Mouse (Mus musculus) lung, postnatal 4 days (tissue): ENCODE results near the gene Siae.

Source experiments
- DNase-seq, 2 experiments: peaks; one replicate each; pipeline ENCODE4 v3.0.0; 2021

Siae gene

DNA sequence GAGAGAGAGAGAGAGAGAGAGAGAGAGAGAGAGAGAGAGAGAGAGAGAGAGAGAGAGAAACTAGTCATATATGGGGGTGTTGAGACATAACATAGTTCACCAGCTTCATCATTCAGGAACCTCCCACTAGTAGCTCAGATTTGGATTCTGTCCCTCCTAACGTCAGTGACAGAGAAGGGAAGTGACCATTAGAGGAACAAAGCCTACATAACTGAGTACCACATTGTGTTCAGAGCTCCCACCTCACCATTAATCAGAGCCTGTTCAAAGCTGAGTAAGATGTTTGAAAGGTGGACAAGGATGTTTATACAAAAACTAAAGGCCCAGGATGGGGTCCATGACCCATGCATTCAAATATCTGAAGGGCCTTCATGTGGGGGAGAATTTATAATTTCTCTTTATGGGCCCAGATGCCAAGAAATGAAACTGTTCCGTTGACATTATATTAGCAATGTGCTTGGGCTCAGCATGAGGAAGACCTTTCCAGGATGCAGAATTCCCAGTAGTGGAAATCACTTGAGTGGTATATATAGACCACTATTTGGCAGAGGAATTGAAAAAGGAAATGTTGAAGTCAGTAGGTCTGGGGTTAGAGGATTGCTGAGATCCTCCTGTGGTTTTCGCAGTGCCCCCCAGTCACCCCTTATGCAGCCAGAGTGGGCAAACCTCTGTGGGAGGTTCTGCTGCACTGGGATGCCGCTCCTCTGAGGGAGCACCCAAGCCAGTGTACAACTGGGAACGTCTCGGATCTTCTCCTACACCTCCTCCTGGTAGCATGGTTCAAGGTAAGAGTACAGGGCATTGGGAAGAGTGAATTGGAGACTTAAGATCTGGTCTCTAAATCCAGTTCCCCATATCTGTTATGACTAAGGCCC, 14.6 kb upstream of the Siae start:
- peak in 1 of 2 experiments; percentile 15 for DNase-seq

- DNase-seq = peak in 1 of 2 experiments; percentile 15
These were observed 13.5 kb upstream of the Siae start for GRCm38 (mm10) chr9:37541851-37542642.

DNA sequence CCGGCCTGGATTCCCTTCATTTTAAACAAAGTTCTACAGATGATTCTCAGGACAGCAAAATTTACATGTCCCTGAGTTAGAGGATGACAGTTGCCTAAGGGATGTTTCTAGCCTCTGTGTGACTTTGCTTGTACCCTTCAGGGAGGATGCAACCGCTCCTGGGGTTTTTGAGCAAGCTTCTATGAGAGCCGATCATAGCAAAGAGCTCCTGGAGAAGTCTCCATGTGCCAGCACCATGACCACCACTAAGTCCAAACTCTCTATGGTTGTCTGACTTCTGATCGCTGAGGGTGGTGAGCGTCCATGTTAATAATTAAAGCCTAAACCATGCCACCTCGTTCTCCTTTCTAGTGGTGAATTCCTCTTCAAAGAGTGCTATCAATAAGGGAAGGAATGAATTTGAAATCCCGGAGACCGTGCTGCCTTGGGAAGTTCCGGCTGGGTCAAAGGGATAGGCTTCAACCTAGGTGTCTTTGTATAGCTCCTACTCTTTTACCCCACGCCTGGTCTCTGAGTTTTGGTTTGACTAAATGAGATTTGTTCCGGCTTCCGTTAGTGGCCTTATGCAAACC, 11.5 kb upstream of the Siae start:
- DNase-seq = no peak

DNA sequence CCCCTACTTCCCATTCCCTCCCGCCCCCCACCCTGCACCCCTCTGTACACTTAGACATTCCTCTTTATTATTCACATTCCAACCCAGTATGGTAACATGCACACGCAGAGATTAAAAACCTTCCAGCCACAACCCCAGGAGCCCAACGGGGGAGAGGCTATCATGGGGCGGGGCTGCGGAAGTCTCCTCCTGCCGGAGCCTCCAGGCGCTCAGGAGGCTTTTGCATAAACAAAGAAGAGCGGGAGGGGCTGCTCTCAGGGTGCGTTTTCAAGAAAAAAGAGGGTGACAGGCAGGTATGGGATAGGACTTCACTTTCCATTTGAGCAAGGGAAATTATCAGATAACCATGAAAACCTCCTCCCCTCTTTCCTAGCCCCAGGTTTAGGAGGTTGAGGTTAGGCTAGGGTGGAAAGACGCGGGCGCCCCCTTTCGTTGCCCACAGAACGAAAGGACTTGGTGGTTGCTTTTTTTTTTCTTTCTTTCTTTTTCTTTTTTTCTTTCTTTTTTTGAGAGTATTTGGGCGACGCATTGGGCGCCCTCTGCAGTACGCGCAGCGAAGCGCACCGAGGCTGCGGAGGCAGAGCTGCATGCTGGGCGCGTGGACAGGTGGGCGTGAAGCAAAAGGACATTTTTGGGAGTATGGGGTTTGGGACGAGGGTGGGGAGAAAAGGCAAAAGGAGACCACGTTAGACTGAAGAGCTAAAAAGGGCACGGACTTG, 10.9 kb upstream of the Siae start:
- peak; percentile 81 to 85 for DNase-seq

DNA sequence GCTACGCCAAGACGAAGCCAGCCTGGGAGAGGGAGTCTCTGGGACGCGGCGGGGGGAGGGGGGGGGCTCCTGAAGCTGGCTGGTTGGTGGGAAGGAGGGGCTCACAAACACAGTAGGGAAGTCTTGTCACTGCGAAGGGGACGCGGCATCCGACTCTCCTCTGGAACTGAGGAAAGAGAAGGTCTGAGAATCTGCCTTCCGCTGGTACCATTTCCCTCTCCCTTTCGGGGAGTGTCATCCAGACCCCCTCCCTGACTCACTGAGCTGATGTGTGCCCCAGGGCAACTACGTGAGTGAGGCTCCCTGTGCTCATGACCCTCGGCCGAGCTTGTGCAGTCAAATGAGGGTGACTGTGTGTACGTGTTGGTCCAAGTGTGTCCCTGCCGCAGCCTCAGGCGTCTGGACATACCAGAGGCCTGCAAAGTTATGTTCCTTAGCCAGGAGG, 10.3 kb upstream of the Siae start:
- DNase-seq = no peak

DNA sequence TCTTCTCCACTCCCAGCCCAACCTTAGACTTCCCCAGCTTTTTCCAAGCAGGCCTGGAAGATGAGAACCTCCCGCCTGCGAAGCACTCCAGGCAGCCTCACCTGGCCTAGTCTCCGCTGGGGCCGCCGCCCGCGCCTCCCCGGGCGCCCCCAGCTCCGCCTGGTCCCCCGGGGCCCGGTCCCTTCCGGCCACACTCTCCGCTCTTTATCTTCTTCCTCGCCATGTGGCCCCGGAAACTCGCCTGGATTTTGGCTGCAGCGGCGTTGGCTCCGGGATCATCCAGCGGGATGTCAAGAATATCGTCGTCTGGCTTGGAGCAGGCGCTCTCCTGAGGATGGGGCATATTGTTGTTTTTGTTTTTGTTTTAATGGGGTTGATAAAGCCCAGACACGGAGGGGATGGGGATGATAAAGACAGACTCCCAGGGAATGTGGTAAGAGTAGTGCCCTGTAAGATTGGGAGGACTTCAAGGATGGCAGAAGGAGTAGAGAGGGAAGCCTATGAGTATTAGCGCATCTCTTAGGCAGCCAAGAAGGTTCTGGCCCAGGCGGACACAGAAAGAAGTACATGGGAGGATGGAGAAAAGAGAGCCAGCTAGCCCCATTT, 9.5 kb upstream of the Siae start:
- DNase-seq = no peak

DNA sequence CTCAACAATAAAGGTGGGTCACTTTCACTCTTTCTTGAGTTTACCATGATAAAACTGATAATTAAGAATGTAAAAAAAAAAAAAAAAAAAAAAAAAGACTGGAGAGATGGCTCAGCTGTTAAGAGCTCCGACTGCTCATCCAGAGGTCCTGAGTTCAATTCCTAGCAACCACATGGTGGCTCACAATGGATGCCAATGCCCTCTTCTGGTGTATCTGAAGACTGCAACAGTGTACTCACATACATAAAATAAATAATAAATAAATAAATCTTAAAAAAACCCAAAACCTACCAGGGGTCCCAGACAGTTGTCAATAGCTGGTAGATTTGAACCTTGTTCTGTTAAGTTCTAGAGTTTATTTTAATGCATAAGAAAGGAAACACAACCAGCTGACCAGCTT, 8.6 kb upstream of the Siae start:
- no peak for DNase-seq

- DNase-seq = no peak
These were observed 5.1 kb upstream of the Siae start for GRCm38 (mm10) chr9:37550435-37550834.

- DNase-seq = no peak
These were observed 3.6 kb upstream of the Siae start for GRCm38 (mm10) chr9:37551751-37552531.

DNA sequence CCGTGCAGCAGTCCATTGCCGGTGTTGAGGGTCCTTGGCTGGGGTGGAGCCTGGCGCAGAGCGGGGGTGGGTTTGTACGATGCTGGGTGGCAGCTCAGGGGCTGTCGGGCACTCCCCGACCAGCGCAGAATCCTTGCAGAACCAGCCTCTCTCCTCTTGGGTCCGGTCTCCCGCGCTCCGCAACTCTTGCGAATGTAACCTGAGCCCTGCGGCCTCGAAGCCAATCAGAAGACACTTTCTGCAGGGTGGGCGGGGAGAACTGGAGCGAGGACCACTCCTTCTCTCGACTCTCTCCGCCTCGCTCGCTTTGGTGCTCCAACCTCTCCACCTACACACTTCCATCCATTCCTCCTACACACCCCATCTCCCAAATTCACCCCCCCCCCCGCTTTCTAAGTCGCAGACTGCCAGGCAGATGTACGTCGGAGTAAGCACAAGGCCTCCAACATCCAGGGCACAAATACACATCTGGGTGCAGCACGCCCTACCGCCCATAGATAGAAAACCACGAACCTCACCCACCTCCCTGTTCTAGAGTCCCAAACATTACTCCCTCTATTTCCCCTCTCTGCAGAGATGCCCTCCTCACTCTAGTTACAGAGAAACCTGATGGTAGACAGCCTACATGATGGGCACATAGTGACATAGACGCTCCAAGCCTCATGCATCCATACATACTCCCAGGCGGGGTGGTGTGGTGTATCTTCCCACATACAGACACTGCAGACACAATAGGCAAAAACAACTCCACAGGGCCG, 2.8 kb upstream of the Siae start, which contains the start of gene Nrgn:
Nrgn (minus strand) TSS at position 369 of the 758 bp plus-strand sequence.
- peak; percentile 88 to 89 for DNase-seq

DNA sequence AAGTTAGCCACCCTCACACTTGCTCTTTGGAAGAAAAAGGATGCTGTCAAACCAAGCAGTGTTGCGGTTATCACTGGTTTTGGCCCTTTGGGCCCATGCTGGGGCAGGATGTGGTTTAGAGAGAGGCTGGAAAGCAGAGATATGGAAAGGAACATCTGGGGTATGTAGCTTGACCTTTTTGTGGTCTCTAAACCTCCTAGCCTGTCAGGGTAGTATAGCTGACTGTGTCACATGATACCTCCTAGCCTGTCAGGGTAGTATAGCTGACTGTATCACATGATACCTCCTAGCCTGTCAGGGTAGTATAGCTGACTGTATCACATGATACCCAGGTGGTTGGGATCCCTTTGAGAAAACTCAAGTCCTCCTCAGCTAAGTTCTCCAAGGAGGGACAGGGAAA, 1.2 kb upstream of the Siae start:
- no peak for DNase-seq

DNA sequence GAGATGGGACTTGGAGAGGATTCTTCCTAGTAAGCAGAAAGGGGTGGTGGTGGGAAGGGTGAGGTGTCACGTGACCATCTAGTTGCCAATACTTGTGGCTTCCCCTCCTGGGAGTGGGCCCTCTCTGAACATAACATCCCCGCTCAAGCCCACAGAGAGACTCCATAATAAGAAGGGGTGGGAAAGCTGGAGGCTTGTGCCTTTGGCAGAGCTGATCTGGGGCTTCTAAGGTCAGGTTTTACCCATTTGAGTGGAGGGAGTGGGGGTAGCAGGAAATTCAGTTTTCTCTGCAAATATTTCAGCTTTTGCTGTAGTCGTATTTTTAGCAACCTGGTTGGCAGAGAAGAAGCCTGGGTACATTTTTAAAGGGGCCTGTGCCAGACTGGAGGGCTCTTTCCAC, 868 bp downstream of the Siae start:
- DNase-seq = no peak

GRCm38 (mm10) chr9:37560617-37561016, 5.1 kb downstream of the Siae start:
- no peak for DNase-seq

- no peak for DNase-seq
These were observed 8.3 kb downstream of the Siae start for GRCm38 (mm10) chr9:37563805-37564204.

- DNase-seq = no peak
These were observed 11.5 kb downstream of the Siae start for GRCm38 (mm10) chr9:37567019-37567418.

- no peak for DNase-seq
These were observed 12.0 kb downstream of the Siae start for GRCm38 (mm10) chr9:37567454-37567853.

DNA sequence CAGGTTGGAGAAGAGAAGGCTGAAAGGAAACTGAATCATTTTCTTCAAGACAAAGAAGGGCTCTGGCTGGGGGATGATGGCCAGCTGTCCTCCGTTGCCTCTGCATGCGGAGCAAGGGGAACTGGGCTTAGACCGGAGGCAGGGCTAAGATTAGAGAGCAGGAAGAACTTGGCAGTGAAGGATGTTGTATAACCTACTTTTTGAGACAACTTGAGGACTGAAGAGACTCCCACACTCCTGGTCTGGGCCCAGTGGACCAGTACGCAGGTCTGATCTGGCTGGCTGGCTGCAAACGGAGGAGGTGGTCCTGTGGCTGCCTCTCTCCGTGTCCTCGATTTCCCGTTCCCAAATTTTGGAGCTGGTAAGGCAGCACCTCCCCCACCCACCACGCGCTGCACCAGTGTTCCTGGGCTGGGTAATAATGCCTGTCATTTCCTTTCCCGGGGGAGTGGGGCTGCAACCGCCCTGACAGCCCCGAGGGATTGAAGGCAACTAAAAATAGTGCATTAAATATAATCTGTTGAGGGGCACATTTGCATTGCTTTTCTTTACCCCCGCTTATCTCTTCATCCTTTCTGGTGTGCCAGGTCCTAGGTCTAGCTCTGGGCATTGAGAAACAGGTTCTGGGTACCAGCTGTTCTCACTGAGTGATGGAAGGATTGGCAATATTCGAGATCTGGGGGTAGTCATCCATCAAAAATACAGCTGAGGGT, 12.6 kb downstream of the Siae start:
- DNase-seq = peak; percentile 27 to 47

- DNase-seq = no peak
These were observed 13.2 kb downstream of the Siae start for GRCm38 (mm10) chr9:37568605-37569214.

DNA sequence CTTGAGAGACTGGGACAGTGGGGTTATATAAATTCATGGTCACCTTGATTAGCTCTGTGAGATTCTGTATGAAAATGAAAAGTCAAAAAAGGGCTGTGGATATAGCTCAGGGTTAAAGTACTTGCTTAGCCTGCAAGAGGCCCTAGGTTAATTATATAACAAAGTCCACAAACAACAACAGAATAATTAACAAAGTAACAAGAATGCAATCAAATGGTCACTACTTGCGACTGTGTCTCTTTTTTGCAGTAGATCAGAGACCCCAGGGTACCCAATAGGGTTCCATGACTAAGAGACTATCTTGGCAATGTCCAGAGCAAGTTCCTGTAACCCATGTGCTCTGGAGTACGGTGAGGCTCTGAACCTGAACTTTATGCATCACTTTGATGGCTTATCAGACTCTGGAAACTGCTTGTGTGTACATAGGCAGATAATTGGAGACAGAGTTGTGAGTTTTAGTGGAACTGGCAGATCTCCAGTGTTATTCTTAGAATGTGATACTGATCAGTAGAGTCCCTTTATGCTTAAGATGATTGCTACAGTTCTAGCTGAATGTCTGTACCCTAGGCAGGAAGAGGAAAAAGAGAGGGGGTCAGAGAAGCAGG, 13.8 kb downstream of the Siae start:
- no peak for DNase-seq
